Mouse (Mus musculus): Measurements from ENCODE around the gene Pfdn6. TPM values are rescaled to one million over a fixed set of nuclear protein-coding genes. Genes with fewer than 3 reads are reported as not detected.
"Not testable (repeated sequence)": the region's sequence is repeated elsewhere in the genome, so short reads cannot be mapped to it uniquely, and the experiment has no call there.

Gene Pfdn6
- polyA plus RNA-seq, 2 experiments from 2014 or later = 121 to 141 TPM

GRCm38 (mm10) chr17:33955555-33956214 lies 15.5 kb upstream of the Pfdn6 start, which contains the start of the genes Vps52 and Rps18:
Gene Vps52 (plus strand): TSS chr17:33955812.
Gene Rps18 (minus strand): TSS chr17:33956001.
- ATAC-seq = peak; percentile 87

GRCm38 (mm10) chr17:33954646-33955554 lies 14.8 kb upstream of the Pfdn6 start:
- no peak for ATAC-seq

GRCm38 (mm10) chr17:33953961-33954565 lies 13.9 kb upstream of the Pfdn6 start:
- ATAC-seq = no peak

GRCm38 (mm10) chr17:33953310-33953709 lies 13.2 kb upstream of the Pfdn6 start:
- no peak for ATAC-seq

GRCm38 (mm10) chr17:33952879-33953278 lies 12.7 kb upstream of the Pfdn6 start:
- ATAC-seq = no peak

GRCm38 (mm10) chr17:33952015-33952414 lies 11.9 kb upstream of the Pfdn6 start:
- not testable (repeated sequence) for ATAC-seq

GRCm38 (mm10) chr17:33951021-33951946 lies 11.1 kb upstream of the Pfdn6 start, which contains the start of gene B3galt4:
Gene B3galt4 (minus strand): TSS chr17:33951488.
- peak; percentile 59 for ATAC-seq

GRCm38 (mm10) chr17:33950131-33950625 lies 10.0 kb upstream of the Pfdn6 start:
- ATAC-seq = no peak

- no peak for ATAC-seq
Observed at GRCm38 (mm10) chr17:33948905-33949537, 8.9 kb upstream of the Pfdn6 start.

- no peak for ATAC-seq
Observed at GRCm38 (mm10) chr17:33948090-33948904, 8.2 kb upstream of the Pfdn6 start.

- ATAC-seq = peak; percentile 30
Observed at GRCm38 (mm10) chr17:33947430-33948089, 7.4 kb upstream of the Pfdn6 start.

- no peak for ATAC-seq
Observed at GRCm38 (mm10) chr17:33943454-33943853, 3.3 kb upstream of the Pfdn6 start.

- ATAC-seq = no peak
Observed at GRCm38 (mm10) chr17:33941381-33941780, 1.2 kb upstream of the Pfdn6 start.

- ATAC-seq = no peak
Observed at GRCm38 (mm10) chr17:33940981-33941380, 838 bp upstream of the Pfdn6 start.

- no peak for ATAC-seq
Observed at GRCm38 (mm10) chr17:33938783-33939182, 1.4 kb downstream of the Pfdn6 start.

GRCm38 (mm10) chr17:33936993-33937392 lies 3.1 kb downstream of the Pfdn6 start:
- ATAC-seq = no peak

- no peak for ATAC-seq
Observed at GRCm38 (mm10) chr17:33935422-33936055, 4.6 kb downstream of the Pfdn6 start.

GRCm38 (mm10) chr17:33932970-33933369 lies 7.2 kb downstream of the Pfdn6 start:
- ATAC-seq = no peak

- no peak for ATAC-seq
Observed at GRCm38 (mm10) chr17:33932448-33932847, 7.7 kb downstream of the Pfdn6 start.

All from CD4-positive, CD25-positive, alpha-beta regulatory T cell, adult 4 months (primary cell).